Mouse (Mus musculus) cortical plate, adult 2 months (tissue): ENCODE measurements around the gene Bola1.

Experiments
- CTCF ChIP-seq: fragments of 200-500 bp; IDR thresholded peaks from 2 replicates; pipeline ENCODE4 v1.5.1; 2011; ENCODE audit warnings: mild to moderate bottlenecking, control low read depth, low read length; ENCODE audit not compliant: insufficient read depth; ENCODE audit errors: extremely low read depth
- POLR2A ChIP-seq: fragments of 200-500 bp; IDR thresholded peaks from 2 replicates; pipeline ENCODE4 v1.6.1; 2011; ENCODE audit warnings: mild to moderate bottlenecking, low read length, control low read depth; ENCODE audit not compliant: insufficient read depth; ENCODE audit errors: extremely low read depth

- TF ChIP-seq POLR2A (no peak), CTCF (no peak)
These were observed 22.9 kb downstream of the Bola1 start for GRCm38 (mm10) chr3:96196437-96197128.
